Mouse (Mus musculus) liver, postnatal 0 days (tissue): ENCODE results near the gene Meaf6.

Source experiments
- CTCF ChIP-seq: sonication (generic); IDR thresholded peaks from 2 replicates; pipeline ENCODE4 v1.5.1; 2016; ENCODE audit warnings: antibody characterized with exemption, low read depth
- EP300 ChIP-seq: IDR thresholded peaks from 2 replicates; pipeline ENCODE4 v1.6.1; 2016; ENCODE audit warnings: antibody characterized with exemption, low read depth, mild to moderate bottlenecking

DNA sequence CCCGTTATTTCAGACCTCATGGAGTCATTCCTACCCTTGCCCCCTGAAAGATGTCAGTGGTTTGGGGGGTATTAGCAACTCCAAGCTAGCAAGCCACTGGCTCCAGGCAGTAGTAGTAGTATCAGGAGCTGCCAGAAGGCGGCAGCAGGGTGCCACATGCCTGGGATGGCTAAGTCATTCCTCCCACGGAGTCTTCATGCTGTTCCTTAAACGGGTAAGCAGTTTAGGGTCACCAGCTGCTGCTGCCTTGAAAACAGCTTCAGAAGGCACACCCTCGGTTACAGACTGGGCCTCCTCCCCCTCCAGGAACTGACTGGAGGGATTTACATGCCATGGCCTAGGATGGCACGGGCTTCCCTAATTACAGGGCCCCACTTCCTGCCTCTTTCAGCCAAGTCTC, 29.7 kb downstream of the Meaf6 start:
- peak; percentile 86 for TF ChIP-seq CTCF
- no peak for TF ChIP-seq EP300
